9 mouse cellular contexts compared by ENCODE assay signal in the genomic region with DNA sequence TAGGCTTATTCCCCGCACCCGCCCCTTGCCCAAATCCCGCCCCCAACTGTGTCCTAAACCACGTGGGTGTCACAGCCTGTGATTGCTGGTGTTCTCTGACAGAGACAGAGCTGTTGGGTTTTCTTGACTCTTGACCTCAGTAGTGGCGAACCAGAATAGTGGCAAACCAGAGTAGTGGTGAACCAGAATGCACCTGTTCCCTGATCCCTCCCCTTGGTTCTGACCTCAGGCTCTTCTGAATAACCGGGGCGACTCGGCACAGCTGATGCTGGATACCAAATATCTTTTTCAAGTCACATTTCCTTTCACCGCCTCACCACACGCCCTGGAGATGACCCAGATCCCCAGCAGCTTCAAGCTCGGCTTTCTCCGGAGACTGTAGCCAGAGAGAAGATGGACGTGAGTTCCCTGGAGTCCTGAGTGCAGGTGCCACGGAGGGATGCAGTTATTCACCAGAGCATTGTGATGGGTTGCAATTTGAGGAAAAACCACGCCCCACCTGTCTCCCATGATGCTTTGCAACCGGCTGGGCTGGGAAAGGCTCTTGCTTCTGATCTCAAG. TPM values are rescaled to one million over a fixed set of nuclear protein-coding genes. Genes with fewer than 3 reads are reported as not detected.
DNase-seq lines count a peak whose midpoint lies in the region; ATAC-seq and TF ChIP-seq lines count a peak whose summit lies in the region.
"Had no signal": no experiment of that assay in that cellular context is flagged by ENCODE, and none has a peak within 500 bp of the region (broad histone marks: within the 10 kb centered on the region; RNA-seq: fewer than 3 reads in every experiment).

No protein-coding gene starts in this region.

- no peak overlapping the region for H3K9ac ChIP-seq in neural tube, embryonic 11.5 days (ENCODE audit: low read length)

- H3K4me1 ChIP-seq in neural tube, embryonic 11.5 days (ENCODE audit: control insufficient read depth, insufficient read depth, low read length), result 0 out of 2 replicates have a peak, but pooled peaks cover 2% of the 10 kb centered on the region
- H3K4me1 ChIP-seq in testis, adult 2 months (ENCODE audit: control insufficient read depth, insufficient read depth, low read length), result peaks cover 6% of the 10 kb centered on the region

- no peak for TF ChIP-seq CTCF in testis, adult 2 months (IDR thresholded peaks at IDR 0.05; ENCODE audit: control insufficient read depth, insufficient read depth, insufficient replicate concordance, low read depth, low read length)
- no peak for TF ChIP-seq CTCF in gastrocnemius, adult 2 months (IDR thresholded peaks at IDR 0.05)

- no peaks in the 10 kb centered on the region for H3K9me3 ChIP-seq in neural tube, embryonic 11.5 days (ENCODE audit: control insufficient read depth, low read length)

- H3K36me3 ChIP-seq in neural tube, embryonic 11.5 days (ENCODE audit: control insufficient read depth, insufficient read depth, low read length), result no peaks in the 10 kb centered on the region
- no peaks in the 10 kb centered on the region for H3K36me3 ChIP-seq in testis, adult 2 months (ENCODE audit: control insufficient read depth, insufficient read depth, low read length)

- no peak for ATAC-seq in neural tube, embryonic 11.5 days (ENCODE audit: insufficient read depth, low FRiP score, low TSS enrichment)

- no peak overlapping the region for H3K4me3 ChIP-seq in neural tube, embryonic 11.5 days (ENCODE audit: low read depth, low read length)
- H3K4me3 ChIP-seq in testis, adult 2 months (ENCODE audit: control insufficient read depth, low read depth, low read length), result peak overlapping the region; percentile 78
- H3K4me3 ChIP-seq in gastrocnemius, adult 2 months, result no peak overlapping the region

- intact Hi-C loops in gastrocnemius, adult 2 months (cut with DNase I), result no loop called here

- no peak overlapping the region for H3K27ac ChIP-seq in neural tube, embryonic 11.5 days (ENCODE audit: low read depth, low read length)
- H3K27ac ChIP-seq in testis, adult 2 months (ENCODE audit: control insufficient read depth, insufficient read depth, low read depth, low read length), result no peak overlapping the region
- no peak overlapping the region for H3K27ac ChIP-seq in gastrocnemius, adult 2 months

- DNase-seq in neural tube, embryonic 11.5 days (ENCODE audit: low spot score), result no peak
- no peak for DNase-seq in neural tube, embryonic 10.5 days (ENCODE audit: extremely low spot score, low spot score)
- peak; percentile 38 to 46 for DNase-seq in cerebellum, postnatal 36 days
- peak; percentile 30 for DNase-seq in induced T-regulatory cell, adult 2 months (ENCODE audit: low read depth)
- no peak for DNase-seq in gastrocnemius, adult 2 months
- DNase-seq in adrenal gland, postnatal 14 days, result no peak
- DNase-seq: adrenal gland, postnatal 25 days; thymus, postnatal 25 days had no signal

- H3K27me3 ChIP-seq in neural tube, embryonic 11.5 days (ENCODE audit: control insufficient read depth, insufficient read depth, low read length), result no peaks in the 10 kb centered on the region
- H3K27me3 ChIP-seq in testis, adult 2 months (ENCODE audit: control insufficient read depth, insufficient read depth, low read length), result no peaks in the 10 kb centered on the region

- WGBS in neural tube, embryonic 11.5 days, result 31% methylated on average over 16 of the region's 16 CpGs

- peak overlapping the region; percentile 22; the same call in 1 of the 2 replicates for H3K4me2 ChIP-seq in neural tube, embryonic 11.5 days (ENCODE audit: low read depth)

- 0 out of 2 replicates have a peak, but pooled peaks have one; percentile 20 for TF ChIP-seq POLR2A in testis, adult 2 months (IDR thresholded peaks at IDR 0.05; ENCODE audit: control insufficient read depth, low read depth, low read length)

RNA-seq across cellular contexts. Expression of a gene that starts 2.3 kb away (rescaled TPM):
- 34.2 and 34.7 TPM in 2 replicates for polyA plus RNA-seq in neural tube, embryonic 11.5 days (2014; fragmentation: Nextera tagmentation; extraction: Ambion mirVana)
- 3.7 and 4.0 TPM in 2 replicates for polyA plus RNA-seq in testis, adult 2 months (2012; rRNA removed)
- total RNA-seq in gastrocnemius, adult 2 months (2021), result 10 to 100 TPM in 1 of 2 experiments, 1 to 10 TPM in 1; 7.6 to 15.4 TPM
- total RNA-seq in adrenal gland, postnatal 14 days (2021), result 30.0 and 32.6 TPM in 2 replicates

RNA-seq across cellular contexts. Expression of a gene that starts 43.8 kb away (rescaled TPM):
- polyA plus RNA-seq in neural tube, embryonic 11.5 days (2014; fragmentation: Nextera tagmentation; extraction: Ambion mirVana), result not detected in 2 replicates
- polyA plus RNA-seq in testis, adult 2 months (2012; rRNA removed), result 0.08 TPM in 1 of 2 replicates, not detected in the other
- total RNA-seq in gastrocnemius, adult 2 months (2021), result not detected
- total RNA-seq in adrenal gland, postnatal 14 days (2021), result not detected in 2 replicates
- total RNA-seq: adrenal gland, postnatal 25 days had no signal

Comparison
In these comparisons a context has a peak if more than half of its experiments do, and no peak if none do; other contexts are left out.
1. DNase-seq: peak in cerebellum, postnatal 36 days (2 of 2) and induced T-regulatory cell, adult 2 months (single experiment); none in neural tube, embryonic 11.5 days (single experiment), neural tube, embryonic 10.5 days (single experiment), gastrocnemius, adult 2 months (single experiment) and adrenal gland, postnatal 14 days (single experiment).